Mouse (Mus musculus): ENCODE results near the gene Gm1979. TPM values are rescaled to one million over a fixed set of nuclear protein-coding genes. Genes with fewer than 3 reads are reported as not detected.
"Not testable (repeated sequence)": the region's sequence is repeated elsewhere in the genome, so short reads cannot be mapped to it uniquely, and the experiment has no call there.

Gene Gm1979
- total RNA-seq (2021): under 1 TPM in 1 of 2 experiments, not detected in 1; 0.58 TPM
- long read RNA-seq, experiment 1: 0 reads
- long read RNA-seq, experiment 2: 0 reads

GRCm38 (mm10) chr5:26004698-26005097 lies at the start of gene Gm1979:
Gene Gm1979, minus strand, starts transcription at chr5:26004798.
- not testable (repeated sequence) for DNase-seq (ENCODE audit: low spot score in 2 of 2)

- not testable (repeated sequence) for DNase-seq (ENCODE audit: low spot score in 2 of 2)
Observed at GRCm38 (mm10) chr5:26039458-26039857, 34.9 kb upstream of the Gm1979 start, which contains the start of gene Speer4a. Gene Speer4a, minus strand, starts transcription at chr5:26039558.

- not testable (repeated sequence) for DNase-seq (ENCODE audit: low spot score in 2 of 2)
Observed at GRCm38 (mm10) chr5:26022816-26023215, 18.2 kb upstream of the Gm1979 start, which contains the start of gene Gm5862. Gene Gm5862, minus strand, starts transcription at chr5:26022916.

- peak in 1 of 2 experiments; percentile 0 for DNase-seq (ENCODE audit: low spot score in 2 of 2)
Observed at GRCm38 (mm10) chr5:26007697-26008096, 3.1 kb upstream of the Gm1979 start.

GRCm38 (mm10) chr5:26006937-26007695 lies 2.5 kb upstream of the Gm1979 start:
- DNase-seq (ENCODE audit: low spot score in 2 of 2): peak; percentile 16 to 18

- not testable (repeated sequence) for DNase-seq (ENCODE audit: low spot score in 2 of 2)
Observed at GRCm38 (mm10) chr5:25988550-25988949, 16.0 kb downstream of the Gm1979 start, which contains the start of gene Gm21698. Gene Gm21698, minus strand, starts transcription at chr5:25988650.

GRCm38 (mm10) chr5:25972563-25972962 lies 32.0 kb downstream of the Gm1979 start, which contains the start of gene Gm21680:
Gene Gm21680, minus strand, starts transcription at chr5:25972663.
- DNase-seq (ENCODE audit: low spot score in 2 of 2): not testable (repeated sequence)

- not testable (repeated sequence) for DNase-seq (ENCODE audit: low spot score in 2 of 2)
Observed at GRCm38 (mm10) chr5:25957050-25957449, 47.5 kb downstream of the Gm1979 start.

GRCm38 (mm10) chr5:25956611-25957010 lies 48.0 kb downstream of the Gm1979 start:
- DNase-seq (ENCODE audit: low spot score in 2 of 2): not testable (repeated sequence)

GRCm38 (mm10) chr5:25954317-25954716 lies 50.3 kb downstream of the Gm1979 start, which contains the start of gene Gm21671:
Gene Gm21671, minus strand, starts transcription at chr5:25954417.
- not testable (repeated sequence) for DNase-seq (ENCODE audit: low spot score in 2 of 2)

Other genes with a start within 250 kb of the Gm1979 start
- 100 to 1,000 TPM; 189 to 198 TPM for gene Actr3b, start 244.8 kb downstream of the Gm1979 start, total RNA-seq (2021)
- not detected for gene Gm21663, start 62.4 kb downstream of the Gm1979 start, total RNA-seq (2021)
- not detected for gene Gm21671, start 50.4 kb downstream of the Gm1979 start, total RNA-seq (2021)
- gene Gm21680, start 32.1 kb downstream of the Gm1979 start, total RNA-seq (2021): not detected
- gene Gm21698, start 16.1 kb downstream of the Gm1979 start, total RNA-seq (2021): not detected
- gene Gm5862, start 18.1 kb upstream of the Gm1979 start, total RNA-seq (2021): not detected
- not detected for gene Speer4a, start 34.8 kb upstream of the Gm1979 start, total RNA-seq (2021)
- gene Gm7347, start 53.8 kb upstream of the Gm1979 start, total RNA-seq (2021): not detected
- not detected for gene Gm10471, start 84.5 kb upstream of the Gm1979 start, total RNA-seq (2021)
- gene 5031410I06Rik, start 100.6 kb upstream of the Gm1979 start, total RNA-seq (2021): not detected
- gene Gm10220, start 116.6 kb upstream of the Gm1979 start, total RNA-seq (2021): not detected